Mouse (Mus musculus): Measurements from ENCODE around the gene Ooep. TPM values are rescaled to one million over a fixed set of nuclear protein-coding genes. Genes with fewer than 3 reads are reported as not detected.

Ooep gene
- polyA plus RNA-seq, 1 experiment = not detected

DNA sequence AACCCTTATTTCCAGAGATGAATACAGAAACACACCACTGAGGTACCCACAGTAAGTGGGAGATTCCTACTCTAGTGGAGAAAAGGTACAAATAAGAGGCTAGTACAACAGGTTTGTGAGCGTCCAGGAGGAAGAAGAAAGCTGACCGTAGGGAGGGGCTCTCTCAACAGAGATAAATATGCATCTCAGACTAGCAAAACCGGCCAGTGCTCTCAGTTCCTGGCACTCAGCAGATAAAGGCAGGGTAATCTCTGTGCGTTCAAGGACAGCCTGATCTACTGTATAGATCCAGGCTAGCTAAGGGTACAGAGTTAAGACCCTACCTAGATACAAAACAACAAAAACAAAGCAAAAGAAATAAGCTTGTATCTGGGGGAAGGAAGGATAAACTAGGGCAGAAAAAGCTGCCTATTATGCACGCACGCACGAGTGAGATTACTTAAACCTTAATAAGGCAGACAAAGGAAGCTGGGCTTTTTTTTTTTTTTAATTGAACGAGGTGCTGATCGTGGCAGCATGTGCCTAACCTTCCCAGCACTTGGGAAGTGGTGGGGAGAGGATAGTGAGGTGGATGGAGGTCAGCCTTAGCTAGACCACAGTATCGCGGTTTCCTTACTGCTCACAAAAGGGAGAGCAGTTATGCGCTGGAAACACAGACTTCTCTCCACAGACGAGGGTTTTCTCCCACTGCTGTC, 12.5 kb downstream of the Ooep start:
- TF ChIP-seq POLR2A (IDR thresholded peaks at IDR 0.05; ENCODE audit: control insufficient read depth, low read depth, low read length) = no peak
- TF ChIP-seq CTCF (IDR thresholded peaks at IDR 0.05; ENCODE audit: control insufficient read depth, insufficient read depth, insufficient replicate concordance, low read depth, low read length) = no peak
- Histone ChIP-seq H3K27me3 (ENCODE audit: control insufficient read depth, insufficient read depth, low read length) (no peaks in the 10 kb centered on the region), H3K36me3 (ENCODE audit: control insufficient read depth, insufficient read depth, low read length) (no peaks in the 10 kb centered on the region), H3K4me3 (ENCODE audit: control insufficient read depth, low read depth, low read length) (no peak overlapping the region), H3K27ac (ENCODE audit: control insufficient read depth, insufficient read depth, low read depth, low read length) (no peak overlapping the region), H3K4me1 (ENCODE audit: control insufficient read depth, insufficient read depth, low read length) (peaks cover 3% of the 10 kb centered on the region)

DNA sequence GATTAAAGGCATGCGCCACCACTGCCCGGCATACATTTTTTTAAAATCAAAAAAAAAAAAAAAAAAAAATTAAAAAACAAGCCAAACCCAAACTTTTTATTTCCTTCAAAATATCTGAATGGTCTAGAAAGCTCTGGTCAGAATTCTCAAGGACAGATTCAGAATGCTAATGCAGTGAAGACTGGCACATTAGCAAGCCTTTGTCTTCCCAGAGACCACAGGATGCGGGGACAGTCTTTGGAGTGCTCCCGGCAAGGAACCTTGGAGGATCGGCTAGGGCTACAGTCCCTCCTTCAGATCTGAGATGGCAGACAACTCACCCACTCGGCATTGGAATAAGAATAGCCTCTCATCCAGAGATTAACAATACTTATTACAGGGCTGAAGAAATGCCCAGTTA, 13.8 kb downstream of the Ooep start:
- peaks cover 3% of the 10 kb centered on the region for H3K4me1 ChIP-seq (ENCODE audit: control insufficient read depth, insufficient read depth, low read length)
- no peak overlapping the region for H3K27ac ChIP-seq (ENCODE audit: control insufficient read depth, insufficient read depth, low read depth, low read length)
- H3K27me3 ChIP-seq (ENCODE audit: control insufficient read depth, insufficient read depth, low read length) = no peaks in the 10 kb centered on the region
- H3K4me3 ChIP-seq (ENCODE audit: control insufficient read depth, low read depth, low read length) = no peak overlapping the region
- TF ChIP-seq CTCF (IDR thresholded peaks at IDR 0.05; ENCODE audit: control insufficient read depth, insufficient read depth, insufficient replicate concordance, low read depth, low read length) (no peak), POLR2A (IDR thresholded peaks at IDR 0.05; ENCODE audit: control insufficient read depth, low read depth, low read length) (no peak)
- H3K36me3 ChIP-seq (ENCODE audit: control insufficient read depth, insufficient read depth, low read length) = no peaks in the 10 kb centered on the region

- no peak overlapping the region for H3K27ac ChIP-seq (ENCODE audit: control insufficient read depth, insufficient read depth, low read depth, low read length)
- H3K4me1 ChIP-seq (ENCODE audit: control insufficient read depth, insufficient read depth, low read length) = peaks cover 3% of the 10 kb centered on the region
- no peaks in the 10 kb centered on the region for H3K36me3 ChIP-seq (ENCODE audit: control insufficient read depth, insufficient read depth, low read length)
- TF ChIP-seq POLR2A (IDR thresholded peaks at IDR 0.05; ENCODE audit: control insufficient read depth, low read depth, low read length) (no peak), CTCF (IDR thresholded peaks at IDR 0.05; ENCODE audit: control insufficient read depth, insufficient read depth, insufficient replicate concordance, low read depth, low read length) (no peak)
- H3K27me3 ChIP-seq (ENCODE audit: control insufficient read depth, insufficient read depth, low read length) = no peaks in the 10 kb centered on the region
- no peak overlapping the region for H3K4me3 ChIP-seq (ENCODE audit: control insufficient read depth, low read depth, low read length)
These were observed 15.2 kb downstream of the Ooep start for GRCm38 (mm10) chr9:78363374-78363773.

DNA sequence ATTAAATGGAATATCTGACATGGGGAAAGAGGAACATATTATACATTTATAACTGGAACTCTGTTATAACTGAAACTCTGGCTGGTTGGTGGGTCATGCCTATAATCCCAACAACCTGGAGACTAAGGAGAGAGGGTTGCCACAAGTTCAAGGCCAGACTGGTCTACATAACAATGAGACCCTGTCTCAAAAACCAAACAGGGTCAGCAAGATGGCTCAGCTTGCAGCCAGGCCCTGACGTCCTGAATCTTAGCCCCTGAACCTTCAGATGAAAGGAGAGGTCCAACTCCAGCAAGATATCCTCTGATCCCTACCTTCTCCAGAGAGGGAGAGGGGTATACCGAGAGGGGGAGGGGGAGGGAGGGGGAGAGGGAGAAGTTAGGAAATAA, 18.0 kb downstream of the Ooep start:
- TF ChIP-seq CTCF (IDR thresholded peaks at IDR 0.05; ENCODE audit: control insufficient read depth, insufficient read depth, insufficient replicate concordance, low read depth, low read length) = no peak
- TF ChIP-seq POLR2A (IDR thresholded peaks at IDR 0.05; ENCODE audit: control insufficient read depth, low read depth, low read length) = no peak
- Histone ChIP-seq H3K4me1 (ENCODE audit: control insufficient read depth, insufficient read depth, low read length) (no peaks in the 10 kb centered on the region), H3K27me3 (ENCODE audit: control insufficient read depth, insufficient read depth, low read length) (no peaks in the 10 kb centered on the region), H3K4me3 (ENCODE audit: control insufficient read depth, low read depth, low read length) (no peak overlapping the region), H3K27ac (ENCODE audit: control insufficient read depth, insufficient read depth, low read depth, low read length) (no peak overlapping the region), H3K36me3 (ENCODE audit: control insufficient read depth, insufficient read depth, low read length) (no peaks in the 10 kb centered on the region)

GRCm38 (mm10) chr9:78359750-78360483, 18.6 kb downstream of the Ooep start:
- Histone ChIP-seq H3K4me3 (ENCODE audit: control insufficient read depth, low read depth, low read length) (no peak overlapping the region), H3K36me3 (ENCODE audit: control insufficient read depth, insufficient read depth, low read length) (no peaks in the 10 kb centered on the region), H3K4me1 (ENCODE audit: control insufficient read depth, insufficient read depth, low read length) (no peaks in the 10 kb centered on the region), H3K27ac (ENCODE audit: control insufficient read depth, insufficient read depth, low read depth, low read length) (no peak overlapping the region), H3K27me3 (ENCODE audit: control insufficient read depth, insufficient read depth, low read length) (no peaks in the 10 kb centered on the region)
- TF ChIP-seq CTCF (IDR thresholded peaks at IDR 0.05; ENCODE audit: control insufficient read depth, insufficient read depth, insufficient replicate concordance, low read depth, low read length) = no peak
- TF ChIP-seq POLR2A (IDR thresholded peaks at IDR 0.05; ENCODE audit: control insufficient read depth, low read depth, low read length) = no peak

GRCm38 (mm10) chr9:78358053-78358452, 20.5 kb downstream of the Ooep start:
- H3K4me3 ChIP-seq (ENCODE audit: control insufficient read depth, low read depth, low read length) = no peak overlapping the region
- no peaks in the 10 kb centered on the region for H3K4me1 ChIP-seq (ENCODE audit: control insufficient read depth, insufficient read depth, low read length)
- TF ChIP-seq CTCF (IDR thresholded peaks at IDR 0.05; ENCODE audit: control insufficient read depth, insufficient read depth, insufficient replicate concordance, low read depth, low read length) (peak; percentile 74; the same call in 1 of the 2 replicates), POLR2A (IDR thresholded peaks at IDR 0.05; ENCODE audit: control insufficient read depth, low read depth, low read length) (no peak)
- no peaks in the 10 kb centered on the region for H3K36me3 ChIP-seq (ENCODE audit: control insufficient read depth, insufficient read depth, low read length)
- H3K27ac ChIP-seq (ENCODE audit: control insufficient read depth, insufficient read depth, low read depth, low read length) = no peak overlapping the region
- H3K27me3 ChIP-seq (ENCODE audit: control insufficient read depth, insufficient read depth, low read length) = no peaks in the 10 kb centered on the region

DNA sequence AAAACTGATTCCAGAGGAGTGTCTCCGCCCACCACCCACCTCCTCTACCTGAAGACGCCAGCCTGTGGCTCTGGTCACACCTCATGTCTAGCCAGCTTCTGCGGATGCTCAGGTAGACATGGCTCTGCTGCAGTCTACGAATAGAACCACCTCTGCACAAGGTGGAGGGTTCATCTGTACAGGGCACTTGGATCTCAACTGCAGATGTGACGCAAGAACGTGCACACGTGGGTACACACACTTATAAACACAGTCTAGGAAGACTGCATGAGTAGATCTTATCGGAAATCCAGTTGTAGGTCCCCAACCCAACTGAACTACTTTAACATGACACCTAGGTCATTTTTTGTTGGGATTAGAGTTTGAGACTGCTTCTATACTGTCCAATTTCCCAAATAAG, 22.9 kb downstream of the Ooep start, which contains the start of gene Gsta2:
Gene Gsta2, minus strand, starts transcription at position 178 of the 400 bp plus-strand sequence.
- Histone ChIP-seq H3K36me3 (ENCODE audit: control insufficient read depth, insufficient read depth, low read length) (no peaks in the 10 kb centered on the region), H3K4me1 (ENCODE audit: control insufficient read depth, insufficient read depth, low read length) (no peaks in the 10 kb centered on the region), H3K27ac (ENCODE audit: control insufficient read depth, insufficient read depth, low read depth, low read length) (no peak within 1 kb of the TSS), H3K4me3 (ENCODE audit: control insufficient read depth, low read depth, low read length) (no peak within 1 kb of the TSS), H3K27me3 (ENCODE audit: control insufficient read depth, insufficient read depth, low read length) (no peaks in the 10 kb centered on the region)
- TF ChIP-seq POLR2A (IDR thresholded peaks at IDR 0.05; ENCODE audit: control insufficient read depth, low read depth, low read length) = no peak
- TF ChIP-seq CTCF (IDR thresholded peaks at IDR 0.05; ENCODE audit: control insufficient read depth, insufficient read depth, insufficient replicate concordance, low read depth, low read length) = no peak
